Mouse (Mus musculus): ENCODE measurements around the gene Cwc22.

Cwc22 gene
- long read RNA-seq, experiment 1, partial matches to known transcripts, result 2 of 7 reads
- long read RNA-seq, experiment 1, other reads (novel, unspliced or antisense), result 3 of 7 reads
- long read RNA-seq, experiment 2, partial matches to known transcripts, result 3 of 12 reads
- long read RNA-seq, experiment 2, other reads (novel, unspliced or antisense), result 5 of 12 reads

DNA sequence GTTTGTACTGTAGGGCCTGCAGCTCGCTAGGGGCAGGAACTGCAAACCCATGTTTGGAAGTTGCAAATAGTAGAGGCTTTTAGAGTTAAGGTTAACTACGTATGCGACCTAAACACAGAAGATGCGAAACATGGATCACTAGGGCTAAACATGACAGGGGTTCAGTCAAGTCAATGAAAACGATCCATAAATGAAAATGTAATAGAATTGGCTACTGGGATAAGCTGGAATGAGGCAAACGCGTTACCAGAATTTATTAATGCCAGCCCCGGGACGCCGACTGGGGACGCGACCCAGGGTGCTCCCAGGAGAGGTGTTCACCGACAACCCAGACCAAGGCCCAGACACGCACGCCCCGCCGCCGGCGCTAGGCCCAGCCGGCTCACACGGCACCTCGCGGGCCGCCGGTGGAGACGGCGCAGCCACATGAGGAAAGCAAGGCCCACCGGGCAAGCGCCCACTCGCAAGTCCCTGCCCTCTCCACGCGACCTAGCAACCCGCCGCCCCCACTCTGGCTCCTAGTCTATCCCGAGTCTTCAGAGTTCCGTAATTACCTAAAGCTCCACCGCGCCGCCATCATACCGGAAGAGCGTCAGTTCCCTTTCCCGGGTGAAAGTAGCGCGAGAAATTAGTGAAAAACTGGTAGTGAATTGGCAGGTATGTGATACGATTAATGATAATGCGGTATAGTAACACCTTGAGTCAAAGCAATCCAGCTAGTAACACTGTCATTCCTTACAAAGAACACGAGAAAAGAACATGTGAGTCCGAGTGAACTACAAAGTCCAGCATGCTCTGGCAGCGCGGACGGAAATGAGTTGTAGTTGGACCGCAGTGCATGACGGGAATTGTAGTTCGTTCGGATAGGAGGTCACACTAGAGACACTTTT, at the start of gene Cwc22:
Gene Cwc22 (minus strand): TSS at position 780 of the 890 bp plus-strand sequence.
- intact Hi-C loops (cut with DNase I), result no loop called here

DNA sequence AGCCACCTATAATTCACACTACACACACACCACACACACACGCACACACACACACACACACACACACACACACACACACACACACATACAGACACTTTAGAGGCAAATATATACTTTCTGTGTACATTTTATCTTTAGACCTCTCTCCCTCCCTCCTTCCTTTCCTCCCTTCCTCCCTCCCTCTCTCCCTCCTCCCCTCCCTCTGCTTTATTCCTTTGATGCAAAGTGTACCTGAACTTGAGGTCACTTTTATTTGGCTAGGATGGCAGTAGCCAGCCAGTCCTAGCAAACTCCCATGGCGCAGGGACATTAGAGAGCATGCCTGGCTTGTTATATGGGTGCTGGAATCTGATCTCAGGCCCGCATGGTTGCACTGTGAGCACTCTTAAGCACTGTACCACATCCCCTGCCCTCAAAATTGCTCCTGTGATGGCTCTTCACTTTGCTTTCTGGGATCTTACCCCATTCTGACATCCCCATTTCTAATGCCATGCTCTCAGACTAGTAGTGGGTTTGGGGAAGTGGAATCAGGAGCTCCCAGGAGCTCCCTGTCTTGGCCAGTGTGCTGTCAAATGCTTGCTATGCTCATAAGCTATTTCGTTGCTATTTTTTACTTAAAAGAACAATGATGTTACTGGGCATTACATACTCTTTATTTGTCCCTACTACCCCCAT, 47.7 kb upstream of the Cwc22 start:
- intact Hi-C loops (cut with DNase I), result no loop called here

DNA sequence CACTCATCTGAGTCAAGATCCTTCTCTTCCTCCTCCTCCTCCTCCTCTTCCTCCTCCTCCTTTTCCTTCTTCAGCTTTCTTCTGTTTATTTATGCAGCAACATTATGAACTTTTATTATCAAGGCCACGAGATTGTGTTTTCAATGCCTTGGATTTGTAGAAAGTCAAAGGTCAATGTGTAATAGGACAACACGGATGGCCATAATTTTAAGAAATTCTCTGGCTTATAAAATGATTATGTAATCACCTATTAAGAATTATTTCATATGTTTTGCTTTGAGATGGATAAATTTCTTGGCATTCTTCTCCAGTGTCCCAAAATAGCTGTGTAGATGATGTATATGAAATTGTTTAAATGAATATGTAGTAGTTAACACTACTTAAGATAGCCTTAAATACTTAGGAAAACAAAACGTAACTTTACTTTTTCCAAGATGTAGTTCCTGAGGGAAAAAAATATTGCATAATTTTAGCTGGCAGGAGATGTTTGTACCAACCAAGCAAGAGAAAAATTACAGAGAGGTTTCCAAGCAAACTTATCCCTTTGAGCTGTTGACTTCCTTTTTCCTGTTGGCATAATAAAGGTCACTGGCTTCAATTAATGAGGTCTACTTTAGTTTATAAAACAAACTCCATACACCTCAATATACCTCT, 46.9 kb upstream of the Cwc22 start:
- intact Hi-C loops (cut with DNase I), result no loop called here

GRCm38 (mm10) chr2:77990820-77991219, 44.6 kb upstream of the Cwc22 start:
- intact Hi-C loops (cut with DNase I), result no loop called here

DNA sequence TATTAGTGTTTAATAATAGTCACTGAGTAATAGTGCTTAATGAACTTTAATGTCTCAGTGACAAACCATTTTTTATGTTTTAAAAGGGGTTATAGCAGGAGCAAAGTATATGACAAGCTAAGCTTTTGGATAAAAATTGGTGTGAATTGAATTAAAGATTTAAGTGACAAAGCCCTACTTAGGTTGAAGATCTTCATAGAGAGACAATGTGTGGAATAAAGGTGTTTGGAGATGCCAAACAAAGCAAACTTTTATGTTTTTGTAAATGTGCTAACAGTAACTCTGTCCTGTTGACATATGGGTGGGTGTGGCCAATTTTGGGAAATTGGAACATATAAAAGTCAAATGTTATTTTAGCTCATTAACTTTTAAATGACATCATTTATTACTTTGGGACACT, 43.9 kb upstream of the Cwc22 start:
- intact Hi-C loops (cut with DNase I), result no loop called here

- intact Hi-C loops (cut with DNase I), result no loop called here
These were observed 43.2 kb upstream of the Cwc22 start for GRCm38 (mm10) chr2:77989390-77989789.

GRCm38 (mm10) chr2:77985991-77986730, 40.0 kb upstream of the Cwc22 start:
- intact Hi-C loops (cut with DNase I), result no loop called here

DNA sequence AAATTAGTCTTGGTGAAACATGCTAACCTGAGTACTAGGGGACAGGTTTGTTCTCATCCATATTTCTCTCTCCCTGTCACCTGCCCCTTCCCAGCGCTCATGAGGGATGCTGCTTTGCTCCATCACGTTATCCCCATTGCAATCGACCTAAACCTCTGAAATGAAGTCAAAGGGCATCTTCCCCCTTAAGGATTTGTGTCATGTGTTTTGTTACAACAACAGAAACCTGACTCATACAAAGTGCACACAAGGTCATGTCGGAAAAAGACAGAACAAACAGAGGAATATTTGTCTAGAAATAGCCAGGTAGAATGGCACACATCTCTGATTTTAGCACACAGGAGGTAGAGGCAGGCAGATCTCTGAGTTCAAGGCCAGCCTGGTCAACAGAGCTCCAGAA, 38.0 kb upstream of the Cwc22 start:
- intact Hi-C loops (cut with DNase I), result no loop called here

GRCm38 (mm10) chr2:77981826-77982225, 35.7 kb upstream of the Cwc22 start:
- intact Hi-C loops (cut with DNase I), result no loop called here

- intact Hi-C loops (cut with DNase I), result no loop called here
These were observed 34.5 kb upstream of the Cwc22 start for GRCm38 (mm10) chr2:77980696-77981095.

DNA sequence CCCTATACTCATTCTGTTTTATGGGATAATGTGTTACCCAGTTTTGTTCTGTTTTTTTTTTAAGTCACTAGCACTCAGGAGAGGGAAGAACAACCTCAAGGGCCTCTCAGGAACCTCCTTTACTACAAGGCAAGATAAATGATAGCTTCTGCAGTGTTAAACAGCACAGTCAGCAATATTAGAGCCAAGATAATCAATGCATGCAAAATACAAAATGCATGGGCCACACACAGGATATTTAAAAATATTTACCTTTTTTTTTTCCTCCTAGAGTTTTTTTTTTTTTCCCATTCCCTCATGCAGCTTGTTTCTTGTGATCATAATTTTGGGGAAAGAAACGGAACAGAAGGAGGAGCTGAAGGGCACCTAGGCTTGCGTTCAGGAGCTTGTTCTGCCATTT, 33.3 kb upstream of the Cwc22 start:
- intact Hi-C loops (cut with DNase I), result no loop called here

GRCm38 (mm10) chr2:77979081-77979480, 32.9 kb upstream of the Cwc22 start:
- intact Hi-C loops (cut with DNase I), result no loop called here

DNA sequence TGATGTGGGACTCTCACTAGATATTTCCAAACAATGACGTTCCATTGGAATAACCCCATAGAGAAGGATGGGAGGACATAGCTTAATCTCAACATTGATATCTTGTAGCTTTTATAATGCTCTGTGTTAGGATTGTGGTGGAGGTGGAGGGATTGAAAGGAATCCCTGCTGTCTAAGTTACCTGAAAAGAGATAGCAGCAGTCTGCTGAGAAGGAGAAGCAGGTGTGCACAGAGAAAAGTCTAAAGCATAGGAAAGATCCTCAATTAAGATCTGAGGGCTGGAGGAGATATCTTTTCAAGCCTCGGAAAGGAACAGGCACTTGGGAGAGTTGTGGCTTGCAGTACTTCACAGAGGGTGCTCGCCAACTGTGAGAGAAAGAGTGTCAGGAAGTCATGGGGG, 32.1 kb upstream of the Cwc22 start:
- intact Hi-C loops (cut with DNase I), result no loop called here

DNA sequence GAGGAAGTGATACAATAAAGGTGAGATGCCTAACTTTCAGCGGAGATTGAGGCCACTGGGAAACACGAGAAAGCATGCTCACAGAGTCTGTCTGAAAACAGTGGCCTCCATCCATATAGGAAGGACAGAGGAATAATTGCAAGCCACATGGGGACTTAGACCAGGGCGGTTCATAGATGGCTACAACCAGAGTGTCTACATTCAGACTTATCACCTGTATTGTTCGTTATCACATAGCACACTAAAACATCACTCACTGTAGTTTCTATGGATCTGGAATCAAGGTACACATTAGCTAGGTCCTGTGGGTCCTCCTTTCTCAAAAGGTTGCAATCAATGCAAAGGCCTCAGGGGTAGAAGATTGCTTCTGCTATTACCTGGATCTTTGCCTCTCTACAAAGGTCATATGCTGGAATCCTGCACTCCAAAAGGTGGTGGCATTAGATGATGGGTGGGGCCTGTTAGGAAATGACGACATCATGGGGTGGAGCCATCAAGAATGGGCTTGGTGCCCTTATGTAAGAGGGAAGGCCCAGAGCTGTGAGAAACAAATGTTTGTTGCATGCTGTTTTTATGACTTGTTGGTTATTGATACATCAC, 30.2 kb upstream of the Cwc22 start:
- intact Hi-C loops (cut with DNase I), result no loop called here

GRCm38 (mm10) chr2:77975606-77976005, 29.4 kb upstream of the Cwc22 start:
- intact Hi-C loops (cut with DNase I), result no loop called here

GRCm38 (mm10) chr2:77974986-77975385, 28.8 kb upstream of the Cwc22 start:
- intact Hi-C loops (cut with DNase I), result no loop called here

DNA sequence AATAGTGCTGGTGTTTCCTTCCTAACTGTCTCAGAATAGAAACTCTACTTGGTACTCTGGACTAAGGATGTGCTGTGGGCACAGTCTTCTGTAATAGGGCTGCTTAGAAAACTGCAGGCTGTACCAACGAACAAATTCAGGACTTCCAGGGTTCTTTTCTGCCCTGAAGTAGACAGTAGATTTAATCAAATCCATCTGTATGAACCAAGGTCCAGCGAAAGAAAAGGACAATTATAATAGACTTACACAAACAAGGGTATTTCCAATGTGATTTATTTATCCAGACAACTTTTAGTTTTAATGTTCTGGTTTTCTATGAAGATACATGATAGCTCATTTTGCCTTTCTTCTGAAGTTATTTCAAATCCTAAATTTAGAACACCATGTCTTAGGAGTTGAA, 28.2 kb upstream of the Cwc22 start:
- intact Hi-C loops (cut with DNase I), result no loop called here

DNA sequence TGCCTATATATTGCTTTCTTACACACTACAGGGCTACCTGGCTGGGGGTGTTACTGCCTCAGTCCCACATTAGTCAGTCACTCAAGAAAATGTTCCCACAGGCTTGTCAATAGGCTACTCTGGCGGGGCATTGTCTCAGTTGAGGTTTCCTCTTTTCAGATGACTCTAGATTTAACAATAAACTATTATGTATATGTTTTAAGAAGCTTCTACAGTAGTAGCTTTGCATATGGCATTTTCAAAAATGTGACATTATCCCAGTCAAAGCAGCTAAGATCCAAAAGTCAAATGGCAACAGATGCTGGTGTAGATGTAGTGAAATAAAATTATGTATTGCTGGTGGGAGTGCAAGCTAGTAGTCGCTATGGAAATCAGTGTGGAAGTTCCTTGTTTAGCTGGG, 27.1 kb upstream of the Cwc22 start:
- intact Hi-C loops (cut with DNase I), result no loop called here

DNA sequence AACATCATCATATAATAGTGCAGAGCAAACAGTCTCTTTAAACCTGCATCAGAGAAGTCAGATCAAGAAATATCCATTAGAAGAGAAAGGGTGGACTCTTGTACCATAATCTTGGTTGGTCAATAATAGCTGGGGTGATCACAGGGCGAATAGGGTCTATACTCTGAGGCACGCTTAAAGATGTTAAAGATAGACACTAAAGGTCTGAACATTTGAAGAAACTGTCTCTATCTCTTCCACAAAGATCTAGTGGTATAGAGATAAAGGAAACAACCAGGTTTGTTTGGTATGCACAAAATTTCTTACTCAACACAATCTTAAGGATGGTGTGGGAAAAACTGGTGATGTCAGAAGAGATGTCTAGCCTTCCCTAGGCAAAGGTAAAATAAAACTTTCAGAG, 26.4 kb upstream of the Cwc22 start:
- intact Hi-C loops (cut with DNase I), result no loop called here

- intact Hi-C loops (cut with DNase I), result no loop called here
These were observed 25.7 kb upstream of the Cwc22 start for GRCm38 (mm10) chr2:77971871-77972270.

- intact Hi-C loops (cut with DNase I), result no loop called here
These were observed 25.2 kb upstream of the Cwc22 start for GRCm38 (mm10) chr2:77971361-77971760.

All from adrenal gland (tissue).